Mouse (Mus musculus) myocyte (in vitro differentiated cells): ENCODE measurements around the gene Whrn.

ENCODE experiments used
- CEBPB ChIP-seq: IDR thresholded peaks from 2 replicates; pipeline ENCODE4 v1.6.1; 2011; ENCODE audit warnings: mild to moderate bottlenecking, moderate library complexity; ENCODE audit not compliant: poor library complexity, insufficient read depth, severe bottlenecking
- E2F4 ChIP-seq: IDR thresholded peaks from one replicate; pipeline ENCODE4 v1.6.1; 2011; ENCODE audit warnings: mild to moderate bottlenecking, control low read depth, moderate library complexity; ENCODE audit not compliant: insufficient read depth
- MAX ChIP-seq: IDR thresholded peaks from one replicate; pipeline ENCODE4 v1.6.1; 2011; ENCODE audit warnings: low read depth, mild to moderate bottlenecking, control low read depth
- MYOD1 ChIP-seq, 3 experiments: IDR thresholded peaks; one replicate each; pipeline ENCODE4 v1.6.1; 2011; ENCODE audit warnings: control low read depth in 2 of 3, low read depth in 2 of 3, mild to moderate bottlenecking in 2 of 3, moderate library complexity in 1 of 3; ENCODE audit not compliant: insufficient read length in 2 of 3, control insufficient read depth in 1 of 3
- MYOG ChIP-seq, 3 experiments: IDR thresholded peaks; one replicate each; pipeline ENCODE4 v1.6.1; 2011; ENCODE audit warnings: control low read depth in 2 of 3, low read depth in 2 of 3, mild to moderate bottlenecking in 2 of 3; ENCODE audit not compliant: insufficient read length in 2 of 3, control insufficient read depth in 1 of 3, insufficient read depth in 1 of 3
- POLR2A ChIP-seq: IDR thresholded peaks from one replicate; pipeline ENCODE4 v1.6.1; 2011; ENCODE audit warnings: low read depth, mild to moderate bottlenecking, control low read depth, moderate library complexity; ENCODE audit not compliant: insufficient read length
- POLR2AphosphoS2 ChIP-seq: IDR thresholded peaks from one replicate; pipeline ENCODE4 v1.6.1; 2011; ENCODE audit warnings: low read depth, control low read depth; ENCODE audit not compliant: insufficient read length
- REST ChIP-seq: IDR thresholded peaks from one replicate; pipeline ENCODE4 v1.6.1; 2011; ENCODE audit warnings: mild to moderate bottlenecking, control low read depth, moderate library complexity; ENCODE audit not compliant: insufficient read depth, insufficient read length
- SRF ChIP-seq: IDR thresholded peaks from one replicate; pipeline ENCODE4 v1.6.1; 2011; ENCODE audit warnings: low read depth; ENCODE audit not compliant: control insufficient read depth, insufficient read length
- TCF12 ChIP-seq: IDR thresholded peaks from one replicate; pipeline ENCODE4 v1.6.1; 2011; ENCODE audit warnings: mild to moderate bottlenecking, control low read depth; ENCODE audit not compliant: poor library complexity, insufficient read depth, severe bottlenecking
- TCF3 ChIP-seq: IDR thresholded peaks from one replicate; pipeline ENCODE4 v1.6.1; 2011; ENCODE audit warnings: low read depth, control low read depth; ENCODE audit not compliant: insufficient read length
- USF1 ChIP-seq: IDR thresholded peaks from one replicate; pipeline ENCODE4 v1.6.1; 2011; ENCODE audit warnings: low read depth, mild to moderate bottlenecking, control low read depth, moderate library complexity

DNA sequence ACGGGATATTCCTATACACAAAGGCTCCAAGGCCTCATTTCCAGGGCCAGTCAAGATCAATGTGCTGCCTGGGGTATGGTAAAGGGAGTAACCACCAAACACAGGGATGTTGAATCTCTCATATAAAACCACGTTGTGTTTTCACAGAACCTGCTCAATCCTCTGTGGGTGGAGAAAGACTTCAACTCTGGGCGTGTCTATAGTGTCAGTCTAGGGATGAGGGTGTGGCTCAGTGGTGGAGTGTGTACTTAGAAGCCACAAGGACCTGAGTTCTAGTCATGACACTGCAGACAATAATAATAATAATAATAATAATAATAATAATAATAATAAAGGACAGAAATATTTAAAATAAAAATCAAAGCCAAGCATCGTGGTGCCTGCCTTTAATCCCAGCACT lies 111.5 kb downstream of the Whrn start:
- TF ChIP-seq POLR2A (no peak), USF1 (no peak), E2F4 (no peak), MAX (no peak), CEBPB (no peak), POLR2AphosphoS2 (no peak), TCF12 (no peak), MYOD1 (IDR thresholded peaks at IDR 0.05; ENCODE audit: control insufficient read depth in 1 of 3, insufficient read length in 2 of 3, low read depth in 2 of 3) (no peak), SRF (no peak), REST (no peak), MYOG (IDR thresholded peaks at IDR 0.05; ENCODE audit: control insufficient read depth in 1 of 3, insufficient read depth in 1 of 3, insufficient read length in 2 of 3, low read depth in 2 of 3) (no peak), TCF3 (no peak)
